Mouse (Mus musculus): ENCODE results near the gene Plekhb2.

Gene Plekhb2

GRCm38 (mm10) chr1:34849745-34850342 lies at the start of gene Plekhb2:
Gene Plekhb2 (plus strand): TSS chr1:34849976.
- peak; percentile 82 for DNase-seq (ENCODE audit: low spot score)

GRCm38 (mm10) chr1:34801616-34802289 lies 48.0 kb upstream of the Plekhb2 start:
- peak; percentile 36 for DNase-seq (ENCODE audit: low spot score)

GRCm38 (mm10) chr1:34802290-34802642 lies 47.5 kb upstream of the Plekhb2 start:
- DNase-seq (ENCODE audit: low spot score): no peak

- no peak for DNase-seq (ENCODE audit: low spot score)
These were observed 44.9 kb upstream of the Plekhb2 start for GRCm38 (mm10) chr1:34804863-34805262.

- no peak for DNase-seq (ENCODE audit: low spot score)
These were observed 43.8 kb upstream of the Plekhb2 start for GRCm38 (mm10) chr1:34805931-34806520.

- DNase-seq (ENCODE audit: low spot score): no peak
These were observed 41.3 kb upstream of the Plekhb2 start for GRCm38 (mm10) chr1:34808445-34808844.

GRCm38 (mm10) chr1:34810293-34810692 lies 39.5 kb upstream of the Plekhb2 start:
- no peak for DNase-seq (ENCODE audit: low spot score)

GRCm38 (mm10) chr1:34811035-34811434 lies 38.7 kb upstream of the Plekhb2 start:
- DNase-seq (ENCODE audit: low spot score): no peak

- no peak for DNase-seq (ENCODE audit: low spot score)
These were observed 38.2 kb upstream of the Plekhb2 start for GRCm38 (mm10) chr1:34811581-34811980.

- no peak for DNase-seq (ENCODE audit: low spot score)
These were observed 37.1 kb upstream of the Plekhb2 start for GRCm38 (mm10) chr1:34812407-34813247.

- DNase-seq (ENCODE audit: low spot score): no peak
These were observed 33.9 kb upstream of the Plekhb2 start for GRCm38 (mm10) chr1:34815843-34816242.

- no peak for DNase-seq (ENCODE audit: low spot score)
These were observed 30.4 kb upstream of the Plekhb2 start for GRCm38 (mm10) chr1:34819225-34819910.

GRCm38 (mm10) chr1:34821411-34821810 lies 28.4 kb upstream of the Plekhb2 start:
- no peak for DNase-seq (ENCODE audit: low spot score)

GRCm38 (mm10) chr1:34822003-34822402 lies 27.8 kb upstream of the Plekhb2 start:
- no peak for DNase-seq (ENCODE audit: low spot score)

- DNase-seq (ENCODE audit: low spot score): no peak
These were observed 27.0 kb upstream of the Plekhb2 start for GRCm38 (mm10) chr1:34822746-34823145.

- no peak for DNase-seq (ENCODE audit: low spot score)
These were observed 26.4 kb upstream of the Plekhb2 start for GRCm38 (mm10) chr1:34823353-34823752.

- no peak for DNase-seq (ENCODE audit: low spot score)
These were observed 25.6 kb upstream of the Plekhb2 start for GRCm38 (mm10) chr1:34824208-34824607.

- no peak for DNase-seq (ENCODE audit: low spot score)
These were observed 23.9 kb upstream of the Plekhb2 start for GRCm38 (mm10) chr1:34825909-34826308.

GRCm38 (mm10) chr1:34827900-34828299 lies 21.9 kb upstream of the Plekhb2 start:
- no peak for DNase-seq (ENCODE audit: low spot score)

GRCm38 (mm10) chr1:34828528-34829294 lies 21.1 kb upstream of the Plekhb2 start:
- DNase-seq (ENCODE audit: low spot score): no peak

GRCm38 (mm10) chr1:34830934-34831333 lies 18.8 kb upstream of the Plekhb2 start:
- no peak for DNase-seq (ENCODE audit: low spot score)
